Mouse (Mus musculus) midbrain, embryonic 15.5 days (tissue): ENCODE results near the gene Tmem177. TPM values are rescaled to one million over a fixed set of nuclear protein-coding genes. Genes with fewer than 3 reads are reported as not detected.

Experiments
- ATAC-seq: fragments of 200-750 bp; cut with Nextera tagmentation; replicated peaks from 2 replicates; pipeline ENCODE4 v1.8.0; 2017; ENCODE audit warnings: moderate TSS enrichment
- H3K27ac ChIP-seq: fragments of 300-500 bp; sonication (generic); 2 replicates; pipeline ENCODE4 v1.5.1; 2015; ENCODE audit warnings: mild to moderate bottlenecking, inconsistent platforms
- H3K27me3 ChIP-seq: fragments of 300-500 bp; sonication (generic); replicated peaks from 2 replicates; pipeline ENCODE4 v1.6.1; 2015; ENCODE audit warnings: inconsistent platforms
- H3K36me3 ChIP-seq: fragments of 300-500 bp; sonication (generic); replicated peaks from 2 replicates; pipeline ENCODE4 v1.6.1; 2015; ENCODE audit warnings: inconsistent platforms
- H3K4me1 ChIP-seq: fragments of 300-500 bp; sonication (generic); 2 replicates; pipeline ENCODE4 v1.6.1; 2015; ENCODE audit warnings: inconsistent platforms
- H3K4me2 ChIP-seq: fragments of 300-500 bp; sonication (generic); 2 replicates; pipeline ENCODE4 v1.6.1; 2015; ENCODE audit warnings: inconsistent platforms, mild to moderate bottlenecking, moderate library complexity
- H3K4me3 ChIP-seq: fragments of 300-500 bp; sonication (generic); 2 replicates; pipeline ENCODE4 v1.5.1; 2015; ENCODE audit warnings: mild to moderate bottlenecking, inconsistent platforms
- H3K9ac ChIP-seq: fragments of 300-500 bp; sonication (generic); 2 replicates; pipeline ENCODE4 v1.6.1; 2015; ENCODE audit warnings: mild to moderate bottlenecking, inconsistent platforms
- H3K9me3 ChIP-seq: fragments of 300-500 bp; sonication (generic); 2 replicates; pipeline ENCODE4 v1.6.1; 2016; ENCODE audit warnings: inconsistent platforms
- WGBS: fragments of 180-500 bp; shearing (Covaris S2); methylation state at CpG from one replicate; pipeline ENCODE4 v1.1.7; 2015; ENCODE audit warnings: mixed read lengths; 5-methylcytosine and 5-hydroxymethylcytosine counted together
- polyA plus RNA-seq: library from polyadenylated mRNA; unstranded; fragments of >200 nt; fragmentation: Nextera tagmentation; extraction: Ambion mirVana; gene quantifications from 2 replicates; pipeline ENCODE4 v1.2.1, GENCODE M21; 2015

Tmem177 gene
- polyA plus RNA-seq, 1 experiment from 2014 or later: 7.5 TPM

DNA sequence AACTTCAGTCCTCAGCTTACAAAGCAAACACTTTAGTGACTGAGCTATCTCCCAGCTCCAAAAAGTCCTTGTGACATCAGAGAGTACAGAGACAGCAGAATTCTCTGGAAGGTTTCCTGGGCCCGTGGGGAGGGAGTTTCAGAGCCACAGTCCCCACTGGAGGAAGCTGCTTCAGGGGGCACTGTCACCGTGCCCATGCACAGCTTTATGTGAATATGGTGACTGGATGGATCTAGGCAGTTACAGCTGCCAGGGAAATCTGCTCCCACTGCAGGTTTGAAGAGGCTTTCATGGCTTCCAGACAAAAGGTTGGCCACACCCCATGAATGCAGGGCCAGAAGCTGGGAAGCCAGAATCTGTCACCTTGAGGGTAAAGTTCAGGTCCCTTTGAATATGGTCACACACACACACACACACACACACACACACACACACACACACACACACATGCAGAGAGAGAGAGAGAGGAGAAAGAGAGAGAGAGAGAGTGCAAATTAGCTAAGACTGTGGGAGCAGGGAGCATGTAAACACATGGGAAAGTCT is 5.7 kb downstream of the Tmem177 start:
- 67% methylated on average over 2 of the region's 2 CpGs for WGBS
- Histone ChIP-seq H3K4me3 (no peak overlapping the region), H3K27ac (no peak overlapping the region), H3K9me3 (no peaks in the 10 kb centered on the region), H3K4me1 (peaks cover 11% of the 10 kb centered on the region), H3K27me3 (no peaks in the 10 kb centered on the region), H3K9ac (no peak overlapping the region), H3K4me2 (no peak overlapping the region), H3K36me3 (no peaks in the 10 kb centered on the region)
- no peak for ATAC-seq

DNA sequence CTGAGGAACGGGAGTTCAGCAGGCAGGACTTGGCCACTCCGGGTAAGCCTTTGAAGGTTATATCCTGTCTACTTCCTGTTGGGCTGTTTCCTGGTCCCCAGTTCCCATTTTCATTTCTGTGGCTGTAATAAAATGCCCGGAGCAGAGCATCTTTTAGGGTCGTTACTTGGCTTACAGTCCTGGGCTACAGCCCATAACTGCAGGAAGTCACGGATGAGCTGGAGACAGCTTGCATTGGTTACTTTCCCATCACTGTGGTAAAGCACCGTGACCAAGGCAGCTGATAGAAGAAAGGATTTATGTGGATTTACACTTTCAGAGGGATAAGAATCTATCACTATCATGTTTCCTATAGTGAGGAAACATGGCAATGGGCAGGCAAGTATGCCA is 9.8 kb downstream of the Tmem177 start:
- Histone ChIP-seq H3K9me3 (no peaks in the 10 kb centered on the region), H3K4me3 (no peak overlapping the region), H3K4me2 (no peak overlapping the region), H3K27ac (peak overlapping the region; percentile 58; the same call in 1 of the 2 replicates), H3K36me3 (no peaks in the 10 kb centered on the region), H3K9ac (no peak overlapping the region), H3K27me3 (no peaks in the 10 kb centered on the region), H3K4me1 (peaks cover 16% of the 10 kb centered on the region)
- WGBS: 54% methylated on average over 6 of the region's 6 CpGs
- no peak for ATAC-seq

DNA sequence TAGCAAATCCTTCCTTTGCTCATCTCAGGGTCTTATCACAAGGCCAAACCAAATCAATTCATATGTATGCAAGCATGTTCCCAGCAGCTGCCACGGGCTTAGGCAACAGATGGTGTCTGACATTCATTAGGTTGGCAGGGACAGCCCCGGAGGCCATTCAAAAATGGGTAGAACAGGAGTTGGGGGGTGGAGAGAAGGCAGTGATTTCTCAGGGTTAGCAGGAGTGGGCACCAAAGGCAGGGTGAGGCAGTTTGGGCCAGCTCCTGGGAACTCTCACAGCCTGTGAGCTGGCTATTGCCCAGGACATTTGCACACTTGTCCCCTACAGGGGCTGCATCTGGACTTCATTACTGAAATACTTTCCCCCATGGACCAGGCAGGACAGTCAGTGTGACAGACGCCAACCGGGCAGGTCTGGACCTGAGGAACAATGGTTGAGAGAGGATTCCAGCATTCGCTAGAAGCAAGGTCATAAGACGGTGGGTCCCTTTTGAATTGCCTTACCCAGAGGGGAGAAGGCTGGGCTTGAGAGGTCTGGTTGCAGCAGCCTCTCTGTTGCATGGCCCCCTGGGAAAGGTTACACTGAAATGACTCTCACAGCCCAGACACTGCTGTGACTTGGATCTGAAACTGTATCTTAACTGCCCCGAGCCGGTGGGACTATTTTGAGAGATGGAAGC is 10.3 kb downstream of the Tmem177 start:
- no peak overlapping the region for H3K4me2 ChIP-seq
- peak overlapping the region; percentile 58 for H3K27ac ChIP-seq
- H3K4me3 ChIP-seq: no peak overlapping the region
- H3K4me1 ChIP-seq: peaks cover 16% of the 10 kb centered on the region
- ATAC-seq: peak; percentile 83
- H3K9ac ChIP-seq: no peak overlapping the region
- H3K9me3 ChIP-seq: no peaks in the 10 kb centered on the region
- 26% methylated on average over 8 of the region's 8 CpGs for WGBS
- no peaks in the 10 kb centered on the region for H3K27me3 ChIP-seq
- no peaks in the 10 kb centered on the region for H3K36me3 ChIP-seq

DNA sequence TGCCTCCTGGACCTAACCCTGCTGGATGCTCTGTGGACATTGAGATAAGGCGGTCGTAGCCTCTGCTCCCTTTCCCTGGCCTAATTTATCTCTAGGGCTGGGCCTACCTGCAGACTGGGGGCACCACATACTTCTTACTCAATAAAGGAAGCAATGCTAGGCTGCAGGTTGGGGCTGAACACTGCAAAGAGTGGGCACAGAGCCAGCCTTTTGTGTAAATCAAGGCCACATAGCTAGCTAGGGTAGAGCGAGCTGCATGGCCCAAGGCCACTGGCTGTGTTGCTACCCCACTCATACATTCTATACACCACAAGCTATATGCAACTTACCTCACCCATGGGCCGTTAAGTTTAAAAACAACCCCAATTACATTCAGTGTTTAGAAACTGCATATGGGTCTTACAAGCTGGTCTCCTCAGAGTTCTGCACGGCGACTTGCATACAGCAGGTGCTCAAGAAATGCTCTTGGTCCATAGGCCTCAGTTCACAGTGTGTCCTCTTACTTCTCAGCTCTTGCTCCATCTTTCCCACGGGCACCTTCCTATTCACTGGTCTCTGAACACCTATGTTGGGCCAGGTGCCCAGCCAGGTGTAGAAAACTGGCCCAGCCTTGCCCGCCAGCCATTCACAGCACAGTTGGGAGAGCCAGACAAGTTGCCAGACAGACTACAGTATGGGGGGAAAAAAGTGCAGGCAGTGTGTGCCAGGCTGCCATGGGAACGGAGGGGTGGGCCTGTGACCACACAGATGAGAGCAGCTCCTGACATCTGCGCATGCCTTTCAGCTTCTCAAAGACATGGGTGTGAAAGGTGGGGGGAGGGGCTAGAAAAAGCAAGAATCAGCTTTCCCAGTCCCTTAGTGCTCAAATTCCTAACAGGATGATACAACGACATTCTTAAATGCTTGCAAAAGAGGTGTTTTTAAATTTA is 13.5 kb downstream of the Tmem177 start:
- no peaks in the 10 kb centered on the region for H3K36me3 ChIP-seq
- H3K4me2 ChIP-seq: no peak overlapping the region
- peak; percentile 78 for ATAC-seq
- peaks cover 16% of the 10 kb centered on the region for H3K4me1 ChIP-seq
- no peak overlapping the region for H3K27ac ChIP-seq
- H3K9ac ChIP-seq: no peak overlapping the region
- no peaks in the 10 kb centered on the region for H3K9me3 ChIP-seq
- no peak overlapping the region for H3K4me3 ChIP-seq
- 74% methylated on average over 11 of the region's 11 CpGs for WGBS
- H3K27me3 ChIP-seq: no peaks in the 10 kb centered on the region

DNA sequence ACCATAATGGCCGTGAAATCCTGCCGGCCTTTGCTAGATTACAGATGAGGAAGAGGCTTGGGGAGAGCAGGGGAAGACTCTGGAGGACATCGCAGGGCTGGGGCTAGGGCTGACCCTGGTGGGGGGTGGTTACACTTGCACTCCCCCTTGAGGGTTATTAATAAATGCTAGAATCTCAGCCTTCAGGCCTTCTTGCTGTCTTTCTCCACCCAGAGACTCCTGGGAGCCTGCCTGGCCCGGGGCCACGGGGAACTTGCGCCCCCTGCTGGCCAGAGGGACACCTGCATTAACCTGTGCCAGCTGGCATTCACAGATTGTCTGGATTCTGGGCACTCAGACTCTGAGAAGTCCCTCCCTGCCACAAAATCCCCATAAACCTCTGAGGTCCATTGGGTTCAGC is 18.1 kb downstream of the Tmem177 start:
- no peaks in the 10 kb centered on the region for H3K9me3 ChIP-seq
- H3K4me1 ChIP-seq: peaks cover 5% of the 10 kb centered on the region
- no peak for ATAC-seq
- no peaks in the 10 kb centered on the region for H3K27me3 ChIP-seq
- H3K36me3 ChIP-seq: no peaks in the 10 kb centered on the region
- no peak overlapping the region for H3K4me3 ChIP-seq
- H3K9ac ChIP-seq: no peak overlapping the region
- no peak overlapping the region for H3K4me2 ChIP-seq
- whole genome bisulfite sequencing: 23% methylated on average over 6 of the region's 6 CpGs
- no peak overlapping the region for H3K27ac ChIP-seq

DNA sequence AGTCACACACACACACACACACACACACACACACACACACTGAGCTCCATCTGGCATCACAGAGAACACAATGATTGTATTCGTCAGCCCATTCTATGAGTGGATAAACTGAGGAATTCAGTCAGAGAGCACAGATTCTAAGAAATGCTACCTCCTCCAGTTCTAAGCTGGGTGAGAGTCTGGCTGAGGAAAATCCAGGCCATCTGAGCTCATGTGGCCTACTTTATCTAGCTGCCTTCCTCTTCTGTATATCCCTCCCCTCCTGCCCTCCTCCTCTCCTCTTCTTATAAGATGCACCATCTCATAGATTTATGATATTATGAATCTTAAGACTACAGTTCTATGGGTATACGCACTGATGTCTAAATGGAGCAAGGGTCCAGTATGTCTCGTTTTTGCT is 19.4 kb downstream of the Tmem177 start:
- Histone ChIP-seq H3K27ac (no peak overlapping the region), H3K4me2 (no peak overlapping the region), H3K36me3 (no peaks in the 10 kb centered on the region), H3K9ac (no peak overlapping the region), H3K9me3 (no peaks in the 10 kb centered on the region), H3K4me3 (no peak overlapping the region), H3K27me3 (no peaks in the 10 kb centered on the region), H3K4me1 (no peaks in the 10 kb centered on the region)
- no peak for ATAC-seq
- 85% methylated on average over 3 of the region's 3 CpGs for WGBS

DNA sequence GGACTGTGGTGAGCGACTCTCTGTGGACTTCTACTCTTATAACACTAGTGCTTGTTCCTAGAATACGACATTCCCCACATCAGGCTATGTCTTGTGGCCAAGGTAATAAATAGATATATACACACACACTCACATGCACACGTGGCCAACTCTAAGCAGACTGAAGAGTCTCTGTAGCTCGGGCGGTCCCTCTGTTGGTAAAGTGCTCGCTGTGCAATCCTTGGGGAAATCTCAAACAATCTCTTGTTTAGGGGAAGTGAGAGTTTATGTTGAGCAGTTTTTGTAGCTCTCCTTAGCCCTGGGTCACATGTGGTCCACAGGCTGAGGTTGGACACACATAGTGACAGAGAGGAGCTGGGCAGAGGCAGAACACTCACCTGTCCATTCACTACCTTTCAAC is 20.1 kb downstream of the Tmem177 start:
- no peaks in the 10 kb centered on the region for H3K9me3 ChIP-seq
- no peaks in the 10 kb centered on the region for H3K27me3 ChIP-seq
- H3K36me3 ChIP-seq: no peaks in the 10 kb centered on the region
- ATAC-seq: no peak
- H3K4me1 ChIP-seq: no peaks in the 10 kb centered on the region
- no peak overlapping the region for H3K9ac ChIP-seq
- H3K27ac ChIP-seq: no peak overlapping the region
- H3K4me3 ChIP-seq: no peak overlapping the region
- WGBS: 78% methylated on average over 6 of the region's 6 CpGs
- no peak overlapping the region for H3K4me2 ChIP-seq

DNA sequence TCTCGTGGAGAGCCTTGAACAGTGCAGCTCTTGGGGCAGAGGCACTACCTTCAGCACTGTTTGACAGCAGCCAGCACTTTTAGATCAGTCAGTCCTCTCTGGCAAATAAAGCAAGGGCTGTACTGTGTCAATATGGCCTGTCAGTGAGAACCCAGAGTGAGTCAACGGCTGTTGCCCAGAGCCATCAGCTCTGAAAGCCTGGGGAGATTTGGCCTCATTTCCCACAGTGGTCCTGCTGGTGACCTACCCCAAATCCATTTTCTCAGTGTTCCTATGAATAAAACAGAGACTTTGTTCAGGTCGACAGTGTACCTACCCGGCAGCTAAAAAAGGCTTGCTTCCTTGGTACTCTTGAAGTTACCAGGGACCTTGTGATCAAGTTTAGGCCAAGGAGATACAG is 21.1 kb downstream of the Tmem177 start:
- no peaks in the 10 kb centered on the region for H3K9me3 ChIP-seq
- WGBS: 72% methylated on average over 4 of the region's 4 CpGs

DNA sequence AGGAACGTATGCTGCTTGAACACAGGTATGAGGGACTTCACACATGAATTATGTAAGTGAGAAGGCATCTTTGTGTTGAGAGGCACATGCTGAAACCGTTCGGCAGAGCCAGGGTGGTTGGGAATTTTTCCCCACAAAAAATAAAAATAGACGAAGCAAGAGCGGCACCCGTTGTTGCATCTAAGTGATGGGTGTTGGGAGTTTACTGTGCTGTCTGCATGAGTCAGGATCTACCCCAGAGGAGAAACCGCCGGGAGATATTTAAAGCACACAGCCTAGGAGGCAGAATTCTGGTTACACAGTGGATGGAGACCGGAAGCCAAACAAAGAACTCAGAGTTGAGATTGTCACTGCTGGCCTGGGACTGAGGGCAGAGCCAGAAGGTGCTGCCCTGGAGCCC is 21.9 kb downstream of the Tmem177 start:
- Histone ChIP-seq H3K27ac (no peak overlapping the region), H3K36me3 (no peaks in the 10 kb centered on the region), H3K9ac (no peak overlapping the region), H3K9me3 (no peaks in the 10 kb centered on the region), H3K4me2 (no peak overlapping the region), H3K4me1 (no peaks in the 10 kb centered on the region), H3K4me3 (no peak overlapping the region), H3K27me3 (no peaks in the 10 kb centered on the region)
- WGBS: 89% methylated on average over 9 of the region's 9 CpGs
- no peak for ATAC-seq

More for the DNA sequence above, 21.1 kb downstream of the Tmem177 start:
- ATAC-seq: no peak
- Histone ChIP-seq H3K4me1 (no peaks in the 10 kb centered on the region), H3K27ac (no peak overlapping the region), H3K27me3 (no peaks in the 10 kb centered on the region), H3K36me3 (no peaks in the 10 kb centered on the region), H3K9ac (no peak overlapping the region), H3K4me2 (no peak overlapping the region), H3K4me3 (no peak overlapping the region)

DNA sequence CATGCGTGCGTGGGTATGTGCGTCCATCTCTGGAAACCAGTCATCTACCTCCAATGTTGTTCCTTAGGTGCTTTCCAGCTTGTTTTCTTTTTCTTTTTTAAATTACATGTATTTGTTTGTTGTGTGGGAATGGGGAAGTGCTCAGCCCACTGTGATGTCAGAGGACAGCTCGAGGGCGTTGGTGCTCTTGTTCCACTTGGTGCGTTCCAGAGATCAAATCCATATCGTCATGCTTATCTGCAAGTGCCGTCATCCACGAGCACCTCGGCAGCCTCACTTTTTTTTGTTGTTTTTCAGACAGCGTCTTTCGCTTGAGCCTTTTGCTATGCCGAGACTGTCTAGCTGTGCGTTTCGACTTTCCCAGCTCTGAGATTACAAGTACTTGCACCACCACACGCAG is 23.7 kb downstream of the Tmem177 start:
- 79% methylated on average over 16 of the region's 16 CpGs for WGBS
- no peak for ATAC-seq
- H3K9me3 ChIP-seq: no peaks in the 10 kb centered on the region

DNA sequence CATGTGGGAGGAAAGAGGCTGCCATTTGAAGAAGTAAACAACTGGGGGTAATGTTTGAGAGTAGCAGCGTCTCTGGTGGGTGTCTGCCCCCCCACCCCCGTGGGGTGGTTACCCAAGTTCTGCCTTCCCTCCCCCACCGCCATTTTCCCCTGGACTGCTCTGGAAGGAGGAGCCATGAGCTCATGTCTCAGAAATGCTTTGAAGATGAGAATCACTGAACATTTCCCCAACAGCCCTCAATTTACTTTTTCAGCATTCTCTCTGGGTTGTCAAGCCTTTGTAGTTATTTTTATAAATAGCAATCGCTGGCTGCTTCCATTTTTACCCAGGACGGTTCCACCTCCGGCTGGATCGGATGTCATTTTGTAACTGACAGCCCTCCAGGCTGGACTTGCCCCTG is 26.7 kb downstream of the Tmem177 start:
- Histone ChIP-seq H3K27ac (no peak overlapping the region), H3K9me3 (no peaks in the 10 kb centered on the region), H3K36me3 (no peaks in the 10 kb centered on the region), H3K4me1 (no peaks in the 10 kb centered on the region), H3K27me3 (no peaks in the 10 kb centered on the region), H3K4me2 (no peak overlapping the region), H3K4me3 (no peak overlapping the region), H3K9ac (no peak overlapping the region)
- no peak for ATAC-seq
- 69% methylated on average over 7 of the region's 7 CpGs for WGBS

More for the DNA sequence above, 23.7 kb downstream of the Tmem177 start:
- Histone ChIP-seq H3K4me1 (no peaks in the 10 kb centered on the region), H3K27me3 (no peaks in the 10 kb centered on the region), H3K4me3 (no peak overlapping the region), H3K9ac (no peak overlapping the region), H3K4me2 (no peak overlapping the region), H3K27ac (no peak overlapping the region), H3K36me3 (no peaks in the 10 kb centered on the region)

DNA sequence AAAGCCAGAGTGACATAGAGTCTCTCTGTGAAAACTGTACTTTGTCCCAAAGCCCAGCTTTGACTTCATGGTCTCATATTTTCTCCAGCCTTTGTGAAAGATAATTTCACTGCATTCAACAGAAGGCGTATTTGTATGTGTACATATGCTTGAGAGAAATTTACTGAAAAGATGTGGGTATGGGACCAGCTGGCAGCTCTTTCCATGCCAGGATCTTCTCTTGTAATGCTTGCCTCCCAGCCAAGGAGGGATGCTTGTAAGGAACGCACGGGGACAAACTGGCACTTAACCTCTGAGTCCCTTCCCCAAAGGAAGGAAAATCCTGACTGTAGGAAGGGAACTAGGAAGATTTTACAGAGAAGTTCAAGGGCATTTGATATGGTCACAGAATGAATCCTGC is 28.7 kb downstream of the Tmem177 start:
- H3K4me1 ChIP-seq: no peaks in the 10 kb centered on the region
- no peak overlapping the region for H3K4me2 ChIP-seq
- 93% methylated on average over 3 of the region's 3 CpGs for WGBS
- no peak for ATAC-seq
- no peaks in the 10 kb centered on the region for H3K36me3 ChIP-seq
- H3K9me3 ChIP-seq: no peaks in the 10 kb centered on the region
- H3K27me3 ChIP-seq: no peaks in the 10 kb centered on the region
- no peak overlapping the region for H3K9ac ChIP-seq
- H3K4me3 ChIP-seq: no peak overlapping the region
- no peak overlapping the region for H3K27ac ChIP-seq
